In genomic region chr6:17974416-17974815, GRCm38 (mm10) we compare ENCODE assay signal across 22 mouse cellular contexts. TPM values are rescaled to one million over a fixed set of nuclear protein-coding genes. Genes with fewer than 3 reads are reported as not detected.
A peak's percentile ranks its signal among the peaks of the same experiment; 100 is the strongest.
DNase-seq lines count a peak whose midpoint lies in the region; ATAC-seq lines count a peak whose summit lies in the region.
"Had no signal": no experiment of that assay in that cellular context is flagged by ENCODE, and none has a peak within 500 bp of the region (broad histone marks: within the 10 kb centered on the region; RNA-seq: fewer than 3 reads in every experiment).

No protein-coding gene starts in this region.

- no peak overlapping the region for H3K27ac ChIP-seq in forebrain, embryonic 16.5 days (ENCODE audit: low read length)
- H3K27ac ChIP-seq in forebrain, embryonic 15.5 days (replicated peaks): no peak overlapping the region
- H3K27ac ChIP-seq: embryonic facial prominence, embryonic 13.5 days; hindbrain, embryonic 10.5 days; layer of hippocampus, adult 2 months; midbrain, embryonic 10.5 days had no signal

- no peak overlapping the region for H3K4me3 ChIP-seq in forebrain, embryonic 16.5 days (replicated peaks; ENCODE audit: low read length)
- no peak overlapping the region for H3K4me3 ChIP-seq in forebrain, embryonic 15.5 days
- H3K4me3 ChIP-seq: embryonic facial prominence, embryonic 13.5 days; heart, embryonic 12.5 days; hindbrain, embryonic 10.5 days; layer of hippocampus, adult 2 months; midbrain, embryonic 10.5 days had no signal

- peak; percentile 47 for DNase-seq in left cerebral cortex, postnatal 4 days
- no peak for DNase-seq in left cerebral cortex, postnatal 36 days (ENCODE audit: low spot score in 2 of 2)
- DNase-seq in Muller cell, postnatal 12 days (ENCODE audit: inconsistent ontology term): peak; percentile 50
- DNase-seq in brain, adult 2 months (ENCODE audit: low read depth, low spot score): peak; percentile 43
- DNase-seq in adrenal gland, postnatal 36 days: no peak
- DNase-seq: adrenal gland, postnatal 10 days; gastrocnemius, postnatal 14 days; heart, adult 11 months; heart, postnatal 10 days; kidney, postnatal 25 days; thymus, adult 18-20 months; thymus, postnatal 4 days had no signal

- H3K4me1 ChIP-seq in forebrain, embryonic 16.5 days (replicated peaks; ENCODE audit: control insufficient read depth, insufficient read depth, low read length): no peaks in the 10 kb centered on the region
- H3K4me1 ChIP-seq in forebrain, embryonic 15.5 days: no peaks in the 10 kb centered on the region
- H3K4me1 ChIP-seq: embryonic facial prominence, embryonic 13.5 days; hindbrain, embryonic 10.5 days; midbrain, embryonic 10.5 days had no signal

- intact Hi-C loops in left cerebral cortex, postnatal 4 days (cut with DNase I): no loop called here
- intact Hi-C loops in left cerebral cortex, postnatal 36 days (cut with DNase I): no loop called here

- ATAC-seq in forebrain, embryonic 16.5 days: peak; percentile 66; the same call in 1 of the 2 replicates
- no peak for ATAC-seq in forebrain, embryonic 15.5 days (replicated peaks)
- ATAC-seq: intestine, postnatal 0 days; lung, postnatal 0 days had no signal

- H3K9me3 ChIP-seq in forebrain, embryonic 16.5 days (ENCODE audit: control insufficient read depth, low read length): no peaks in the 10 kb centered on the region
- H3K9me3 ChIP-seq in forebrain, embryonic 15.5 days: no peaks in the 10 kb centered on the region
- H3K9me3 ChIP-seq: embryonic facial prominence, embryonic 13.5 days; heart, embryonic 12.5 days; hindbrain, embryonic 10.5 days; midbrain, embryonic 10.5 days had no signal

- WGBS in forebrain, embryonic 16.5 days: 62% methylated on average over 3 of the region's 3 CpGs
- WGBS in forebrain, embryonic 15.5 days: 49% methylated on average over 3 of the region's 3 CpGs

- H3K9ac ChIP-seq in forebrain, embryonic 16.5 days (replicated peaks; ENCODE audit: low read depth, low read length): no peak overlapping the region
- H3K9ac ChIP-seq in forebrain, embryonic 15.5 days (replicated peaks): no peak overlapping the region
- H3K9ac ChIP-seq: embryonic facial prominence, embryonic 13.5 days; heart, embryonic 12.5 days had no signal

- no peaks in the 10 kb centered on the region for H3K36me3 ChIP-seq in forebrain, embryonic 16.5 days (ENCODE audit: control insufficient read depth, insufficient read depth)
- H3K36me3 ChIP-seq in forebrain, embryonic 15.5 days: no peaks in the 10 kb centered on the region
- H3K36me3 ChIP-seq: embryonic facial prominence, embryonic 13.5 days; heart, embryonic 12.5 days; hindbrain, embryonic 10.5 days; midbrain, embryonic 10.5 days had no signal

- no peaks in the 10 kb centered on the region for H3K27me3 ChIP-seq in forebrain, embryonic 16.5 days (replicated peaks; ENCODE audit: control insufficient read depth, insufficient read depth, low read length)
- H3K27me3 ChIP-seq in forebrain, embryonic 15.5 days: no peaks in the 10 kb centered on the region
- H3K27me3 ChIP-seq: embryonic facial prominence, embryonic 13.5 days; heart, embryonic 12.5 days had no signal

- H3K4me2 ChIP-seq in forebrain, embryonic 16.5 days (ENCODE audit: low read length): no peak overlapping the region
- no peak overlapping the region for H3K4me2 ChIP-seq in forebrain, embryonic 15.5 days (replicated peaks)
- H3K4me2 ChIP-seq: embryonic facial prominence, embryonic 13.5 days; heart, embryonic 12.5 days had no signal

RNA-seq across cellular contexts. Expression of gene Wnt2, which starts 56.0 kb away (rescaled TPM):
- 0.17 and 0.29 TPM in 2 replicates for polyA plus RNA-seq in forebrain, embryonic 16.5 days (2015; fragmentation: Nextera tagmentation; extraction: Ambion mirVana)
- polyA plus RNA-seq in forebrain, embryonic 15.5 days (2015; fragmentation: Nextera tagmentation; extraction: Ambion mirVana): 0.13 and 0.19 TPM in 2 replicates
- 1 to 10 TPM in 1 of 2 experiments, under 1 TPM in 1; 0.66 to 1.2 TPM for total RNA-seq in left cerebral cortex, postnatal 4 days (2021)
- total RNA-seq in left cerebral cortex, postnatal 36 days (2021): 1 to 10 TPM; 5.4 to 7.0 TPM
- total RNA-seq in adrenal gland, postnatal 36 days (2021): under 1 TPM; 0.26 to 0.43 TPM
- total RNA-seq: MEL had no signal

Comparison
In these comparisons a context has a peak if more than half of its experiments do, and no peak if none do; other contexts are left out.
1. DNase-seq: peak in left cerebral cortex, postnatal 4 days (single experiment), Muller cell, postnatal 12 days (single experiment) and brain, adult 2 months (single experiment); none in left cerebral cortex, postnatal 36 days (0 of 2) and adrenal gland, postnatal 36 days (0 of 2).